Mouse (Mus musculus): ENCODE results near the gene C1qb.

The C1qb gene

DNA sequence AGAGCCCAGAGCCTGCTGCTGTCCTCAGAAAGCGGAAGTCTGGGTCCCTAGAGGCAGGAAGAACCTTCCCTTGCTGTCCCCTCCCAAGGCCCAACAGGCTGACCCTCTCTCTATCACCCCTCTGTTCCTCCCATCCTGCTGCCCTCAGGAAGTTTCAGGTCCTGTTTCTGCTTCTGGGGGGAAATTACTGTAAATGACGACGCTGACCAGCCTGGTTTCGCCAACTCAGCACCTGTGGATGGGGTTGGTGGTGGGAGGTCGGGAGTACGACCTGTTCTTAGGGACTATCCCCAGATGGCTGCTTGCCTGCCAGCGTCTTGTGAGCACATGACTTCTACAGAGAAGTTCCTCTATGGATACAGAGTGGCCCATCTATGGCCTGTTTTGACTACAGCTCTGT is at the start of gene C1qb:
C1qb (minus strand) TSS at position 87 of the 400 bp plus-strand sequence.
- no peak for DNase-seq

DNA sequence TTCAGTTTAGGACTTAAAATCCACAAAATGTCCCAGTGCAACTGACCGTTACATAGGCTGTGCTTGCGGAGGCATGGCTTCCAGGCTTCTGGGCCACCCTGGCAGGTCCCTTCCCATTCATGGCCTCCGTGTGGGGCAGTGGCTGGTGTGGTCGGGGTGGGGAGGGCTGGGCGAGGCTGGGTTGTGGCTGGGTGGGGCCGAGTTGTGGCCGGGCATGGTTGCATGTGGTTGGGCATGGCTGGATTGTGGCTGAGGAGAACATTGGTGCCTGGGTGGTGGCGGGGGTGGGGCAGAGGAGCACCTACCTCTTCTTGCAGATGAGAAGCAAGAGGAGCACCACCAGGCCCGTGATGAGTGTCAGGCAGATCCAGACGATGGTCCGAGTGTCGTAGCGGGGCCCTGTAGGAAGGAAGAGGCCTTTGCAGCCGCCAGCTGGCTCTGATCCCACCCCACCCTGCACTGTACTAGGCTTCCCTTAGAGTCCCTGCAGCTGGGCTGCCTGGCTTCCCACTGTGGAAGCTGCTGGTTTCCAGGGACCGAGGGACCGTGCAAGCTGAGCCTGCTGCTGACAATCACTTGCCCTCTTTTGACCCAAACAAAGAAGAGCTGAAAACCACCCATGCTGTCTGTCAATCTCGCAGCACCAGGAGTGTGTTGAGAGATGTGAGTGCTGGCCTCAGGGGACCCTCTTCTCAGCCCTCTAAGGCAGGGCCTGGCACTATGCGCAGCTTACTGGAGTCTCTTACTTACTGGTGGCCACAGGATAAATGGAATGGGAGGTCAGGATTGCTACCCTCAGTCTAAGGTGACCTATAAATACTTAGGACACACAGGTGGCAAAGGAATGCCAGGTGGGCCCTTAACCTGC is 49.0 kb upstream of the C1qb start:
- DNase-seq = peak; percentile 44

- no peak for DNase-seq
These were observed 44.5 kb upstream of the C1qb start for GRCm38 (mm10) chr4:136930474-136930873.

DNA sequence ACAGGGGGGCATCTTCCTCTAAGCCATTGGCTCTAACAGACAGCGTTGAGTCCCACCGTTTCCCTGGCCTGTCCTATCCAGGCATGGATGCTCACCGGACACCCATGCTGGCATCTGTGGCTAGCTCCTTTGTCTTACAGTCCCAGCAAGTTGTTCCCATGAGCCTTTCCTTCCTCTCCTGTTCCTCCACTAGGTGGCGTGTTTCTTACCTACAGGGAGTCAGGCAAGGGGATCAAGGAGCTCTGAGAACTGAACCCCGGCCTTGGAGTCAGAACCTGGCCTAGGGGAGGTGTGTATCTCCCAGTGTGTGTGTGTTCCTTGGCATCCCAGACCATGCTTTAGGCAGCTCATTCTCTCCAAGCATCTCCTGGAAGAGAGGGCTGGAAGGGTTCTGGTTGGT is 42.9 kb upstream of the C1qb start:
- peak; percentile 30 for DNase-seq

DNA sequence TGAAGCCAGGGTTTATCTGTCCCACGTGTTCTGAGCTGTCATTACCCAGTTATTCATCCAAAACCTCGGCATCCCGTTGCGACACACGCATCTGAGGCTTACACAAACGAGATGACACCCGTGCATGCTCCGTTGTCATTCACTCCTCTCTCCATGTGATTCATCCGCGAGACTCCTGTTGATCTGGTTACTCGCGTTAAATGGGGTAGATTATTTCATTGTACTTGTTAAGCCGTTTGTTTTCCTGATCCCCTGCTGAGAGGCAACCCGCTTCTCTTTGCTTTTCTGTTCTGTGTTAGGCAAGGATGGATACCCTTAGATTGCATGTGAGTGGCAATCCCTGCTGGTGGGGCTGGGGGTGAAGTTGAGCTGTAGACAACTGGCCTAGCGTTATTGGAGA is 39.8 kb upstream of the C1qb start:
- no peak for DNase-seq

DNA sequence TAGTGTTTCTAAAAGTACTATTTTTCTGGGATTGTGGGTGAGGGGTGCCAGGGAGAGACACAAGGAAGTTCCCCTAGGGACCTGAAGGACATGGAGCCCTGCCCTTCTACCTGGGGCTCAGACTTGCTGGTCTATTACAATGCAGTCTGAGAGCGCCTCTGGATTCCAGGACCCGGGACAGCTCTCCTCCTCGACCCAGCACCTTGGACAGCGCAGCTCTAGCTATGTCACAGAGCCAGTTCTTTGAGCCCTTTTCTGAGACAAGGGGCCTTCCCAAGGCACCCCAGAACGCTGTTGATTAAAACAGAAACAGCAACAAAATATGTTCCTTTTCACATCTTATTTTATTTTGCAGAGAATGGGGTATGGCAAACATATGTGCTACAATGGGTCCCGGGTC is 38.5 kb upstream of the C1qb start:
- peak; percentile 78 for DNase-seq

GRCm38 (mm10) chr4:136919526-136919925 is 33.5 kb upstream of the C1qb start:
- no peak for DNase-seq

DNA sequence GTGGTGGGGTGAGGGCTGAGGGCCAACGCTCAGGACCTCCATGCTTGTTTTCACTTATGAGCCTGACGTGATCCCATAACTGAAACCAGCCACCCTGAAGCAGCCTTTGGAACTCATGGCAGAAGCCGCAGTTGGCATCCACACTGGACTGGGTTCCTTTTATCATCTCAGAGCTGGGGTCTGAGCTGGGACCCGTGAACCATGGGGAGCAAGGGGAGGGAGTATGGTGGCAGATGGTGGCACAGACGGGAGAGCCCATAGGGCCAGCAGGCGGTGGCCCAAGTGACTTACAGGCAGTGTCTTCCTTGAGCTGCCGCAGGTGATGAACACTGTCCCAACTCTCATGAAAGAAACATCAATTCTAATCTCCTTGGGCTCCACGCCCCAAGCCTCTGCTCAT is 32.8 kb upstream of the C1qb start:
- no peak for DNase-seq

DNA sequence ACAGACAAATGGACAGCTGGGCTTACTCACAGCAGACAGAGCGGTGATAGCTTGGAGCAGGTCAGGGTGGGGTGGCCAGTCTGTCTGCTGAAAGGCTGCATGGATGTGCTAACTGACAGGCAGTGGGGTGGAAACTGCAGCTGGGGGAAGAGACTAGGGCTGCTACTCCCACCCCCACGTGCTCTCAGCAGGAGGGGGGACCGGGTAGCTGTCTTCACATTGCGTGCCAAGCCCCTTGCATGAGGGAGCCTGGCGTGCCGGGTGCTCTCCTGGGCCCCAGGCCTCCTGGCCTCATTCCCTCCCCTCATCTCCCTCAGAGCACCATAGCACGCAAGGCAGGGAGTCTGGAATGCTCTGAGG is 31.2 kb upstream of the C1qb start:
- no peak for DNase-seq

DNA sequence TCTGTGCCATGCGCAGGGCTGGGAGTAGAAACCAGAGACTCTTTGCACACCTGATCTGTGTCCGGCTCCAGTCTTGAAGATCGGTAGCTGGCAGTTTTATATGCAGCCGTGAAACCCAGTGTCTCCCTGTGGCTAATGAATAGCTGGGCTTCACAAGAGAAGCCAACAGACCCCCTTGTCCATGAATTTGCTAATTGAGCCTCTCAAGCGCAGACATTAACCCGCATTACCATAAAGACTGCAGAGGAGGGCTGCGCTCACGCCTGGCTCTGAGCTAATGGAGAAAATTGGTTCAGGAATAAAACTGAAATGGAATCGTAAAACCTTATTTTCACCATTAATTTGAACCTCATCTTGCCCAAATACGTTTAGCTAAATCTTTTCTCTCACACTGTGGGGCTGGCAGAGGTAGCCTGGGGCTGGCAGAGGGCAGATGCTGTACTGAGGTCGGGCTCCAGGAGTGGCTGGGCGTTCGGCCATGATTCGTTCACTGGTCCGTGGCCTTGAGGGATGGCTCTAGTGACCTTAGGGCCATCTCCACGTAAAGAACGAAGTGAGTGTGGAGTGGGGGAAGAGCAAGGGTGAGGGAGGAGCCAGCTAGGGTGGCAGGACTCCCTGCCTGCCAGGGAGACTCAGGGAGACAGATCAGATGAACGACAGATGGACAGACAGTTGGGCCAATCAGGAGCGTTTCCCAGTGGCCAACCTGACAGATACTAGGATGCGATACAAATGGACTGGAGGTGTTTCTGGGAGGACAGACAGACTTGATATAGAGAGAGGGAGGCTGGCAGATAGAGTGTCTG is 30.6 kb upstream of the C1qb start:
- no peak for DNase-seq

GRCm38 (mm10) chr4:136912841-136913240 is 26.9 kb upstream of the C1qb start:
- no peak for DNase-seq

- no peak for DNase-seq
These were observed 25.8 kb upstream of the C1qb start for GRCm38 (mm10) chr4:136911804-136912203.

GRCm38 (mm10) chr4:136911211-136911646 is 25.2 kb upstream of the C1qb start:
- DNase-seq = no peak

DNA sequence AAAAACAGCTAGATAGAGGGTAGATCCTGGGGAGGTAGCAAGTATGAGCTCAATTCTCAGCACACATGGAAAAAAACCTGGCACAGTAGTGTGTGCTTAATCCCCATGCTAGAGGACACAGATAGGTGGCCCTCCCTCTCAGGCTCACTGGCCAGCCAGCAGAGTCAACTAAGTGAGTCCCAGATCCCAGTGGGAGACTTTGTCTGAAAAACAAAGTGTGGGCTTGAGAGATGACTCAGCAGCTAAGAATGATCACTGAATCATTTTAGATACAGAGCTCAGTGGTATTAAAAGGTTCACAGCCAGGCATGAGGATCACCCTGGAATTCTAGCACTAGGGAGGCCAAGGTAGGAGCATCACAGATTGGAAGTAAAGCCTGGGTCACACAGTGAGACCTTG is 21.8 kb upstream of the C1qb start:
- no peak for DNase-seq

DNA sequence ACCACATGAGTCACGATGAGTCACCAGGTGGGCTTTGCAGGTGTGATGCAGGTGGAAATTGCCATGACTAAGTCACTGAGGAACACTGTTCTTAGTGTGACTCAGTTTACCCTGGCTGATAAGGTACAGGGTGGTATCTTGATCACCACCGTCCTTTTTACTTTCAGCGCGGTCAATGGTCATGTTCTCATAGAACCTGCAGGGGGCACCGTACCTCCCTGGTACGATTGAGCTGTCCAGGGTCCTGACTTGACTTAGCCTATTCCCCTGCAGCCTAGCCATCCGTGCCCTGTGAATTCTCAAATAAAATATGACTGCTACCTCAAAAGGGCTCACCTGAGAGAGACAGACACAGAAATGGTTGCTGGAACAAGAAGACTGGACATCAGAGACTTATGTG is 21.0 kb upstream of the C1qb start:
- peak; percentile 63 for DNase-seq

DNA sequence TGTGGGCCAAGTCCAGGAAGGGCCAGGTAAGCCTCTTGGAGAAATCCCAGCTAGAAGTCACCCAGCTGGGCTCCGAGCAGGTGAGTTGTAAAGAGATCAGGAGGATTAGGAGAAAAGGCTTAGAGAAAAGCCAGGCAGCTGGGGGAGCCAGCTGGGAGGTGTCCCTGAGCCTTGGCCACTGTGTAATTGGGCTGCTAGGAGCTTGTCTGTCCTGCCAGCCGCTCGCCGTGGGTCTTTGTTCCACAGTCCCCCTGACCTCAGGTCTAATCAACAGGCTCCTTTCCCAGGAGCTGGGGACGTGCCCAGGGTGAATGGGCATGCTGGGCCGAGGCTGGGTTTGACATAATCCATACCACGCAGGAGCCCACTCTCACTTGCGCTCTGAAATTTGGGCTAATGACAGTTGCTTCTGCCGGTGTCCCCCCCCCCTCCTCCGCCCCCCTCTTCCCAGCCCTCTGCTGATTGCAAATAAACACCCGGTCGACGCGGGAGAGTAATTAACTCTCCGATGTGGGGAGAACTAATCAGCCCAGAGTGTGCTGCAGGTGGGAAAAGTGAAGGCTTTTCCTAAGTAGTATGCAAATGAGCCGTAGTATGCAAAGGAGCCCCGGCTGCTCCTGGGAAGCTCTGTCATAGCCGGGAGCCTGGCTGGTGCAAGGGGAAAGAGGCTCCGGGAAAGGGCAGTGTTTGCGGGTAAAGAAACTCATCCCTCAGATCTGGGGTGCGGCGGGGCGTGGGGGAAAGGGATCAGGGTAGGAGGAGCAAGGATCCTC is 19.0 kb upstream of the C1qb start:
- no peak for DNase-seq

- DNase-seq = no peak
These were observed 13.2 kb upstream of the C1qb start for GRCm38 (mm10) chr4:136899154-136899553.

DNA sequence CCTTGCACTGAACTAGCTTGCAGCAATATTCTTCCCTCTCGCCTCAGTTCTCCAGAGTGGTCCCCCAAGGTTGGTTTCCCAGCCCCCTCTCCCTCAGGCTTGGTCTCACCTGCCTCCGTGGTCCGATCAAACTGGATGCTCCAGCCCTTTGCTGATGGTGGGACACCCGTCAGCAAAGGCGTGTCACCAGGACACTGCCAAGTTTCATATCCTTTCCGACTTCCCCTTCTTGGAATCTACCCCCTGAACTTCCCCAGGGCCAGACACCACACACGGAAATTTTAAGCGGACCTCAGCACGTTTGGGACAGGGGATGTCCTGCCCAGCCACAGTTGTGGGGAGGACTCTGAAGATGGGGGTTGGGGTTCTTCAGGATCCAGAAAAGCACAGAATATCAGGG is 12.7 kb upstream of the C1qb start, which contains the start of gene C1qa:
C1qa (minus strand) TSS at position 167 of the 400 bp plus-strand sequence.
- DNase-seq = no peak

- no peak for DNase-seq
These were observed 12.2 kb upstream of the C1qb start for GRCm38 (mm10) chr4:136898084-136898598.

DNA sequence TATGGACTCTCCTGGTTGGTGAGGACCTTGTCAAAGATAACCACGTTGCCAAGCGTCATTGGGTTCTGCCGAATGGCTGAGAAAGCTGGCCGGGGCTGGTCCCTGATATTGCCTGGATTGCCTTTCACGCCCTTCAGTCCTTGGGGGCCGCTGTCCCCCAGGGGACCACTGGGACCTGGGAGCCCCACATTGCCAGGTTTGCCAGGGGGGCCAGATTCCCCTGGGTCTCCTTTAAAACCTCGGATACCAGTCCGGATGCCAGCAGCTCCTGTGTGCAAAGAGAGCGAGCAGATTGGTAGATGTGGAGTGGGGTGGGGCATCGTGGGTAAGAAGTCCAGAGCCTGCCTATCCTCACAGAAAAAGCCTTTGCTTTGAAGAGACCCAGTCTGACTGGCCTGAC is 10.5 kb upstream of the C1qb start:
- DNase-seq = no peak

DNA sequence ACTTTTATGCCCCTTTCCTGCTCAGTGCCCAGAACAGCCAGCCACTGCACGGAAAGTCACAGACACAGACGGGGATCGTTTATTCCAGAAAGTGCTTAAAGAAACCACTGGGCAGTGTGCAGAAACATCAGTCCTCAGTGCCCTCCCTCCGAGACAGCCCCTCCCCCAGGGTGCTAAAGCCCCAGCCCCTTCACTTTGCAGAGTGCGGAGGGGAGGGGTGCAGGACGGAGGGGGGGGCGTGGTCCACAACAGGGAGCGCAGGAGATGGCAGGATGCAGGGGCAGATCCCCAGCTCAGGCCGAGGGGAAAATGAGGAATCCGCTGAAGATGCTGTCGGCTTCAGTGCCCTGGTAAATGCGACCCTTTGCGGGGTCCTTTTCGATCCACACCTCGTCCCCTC is 9.9 kb upstream of the C1qb start:
- no peak for DNase-seq

- no peak for DNase-seq
These were observed 8.8 kb upstream of the C1qb start for GRCm38 (mm10) chr4:136894821-136895220.
